Mouse (Mus musculus) heart, embryonic 13.5 days (tissue): ENCODE results near the gene Ablim2. TPM values are rescaled to one million over a fixed set of nuclear protein-coding genes. Genes with fewer than 3 reads are reported as not detected.

Experiments used
- ATAC-seq: fragments of 200-750 bp; cut with Nextera tagmentation; 2 replicates; pipeline ENCODE4 v1.8.0; 2017; ENCODE audit warnings: moderate TSS enrichment; ENCODE audit not compliant: insufficient number of reproducible peaks, low FRiP score, low TSS enrichment; ENCODE audit errors: extremely low read depth
- H3K27ac ChIP-seq: fragments of 300-500 bp; sonication (generic); replicated peaks from 2 replicates; pipeline ENCODE4 v1.5.1; 2015; ENCODE audit warnings: moderate library complexity, mild to moderate bottlenecking, inconsistent platforms
- H3K27me3 ChIP-seq: fragments of 300-500 bp; sonication (generic); replicated peaks from 2 replicates; pipeline ENCODE4 v1.6.1; 2015; ENCODE audit warnings: mild to moderate bottlenecking, inconsistent platforms
- H3K36me3 ChIP-seq: fragments of 300-500 bp; sonication (generic); 2 replicates; pipeline ENCODE4 v1.6.1; 2015; ENCODE audit warnings: mild to moderate bottlenecking, inconsistent platforms
- H3K4me1 ChIP-seq: fragments of 300-500 bp; sonication (generic); 2 replicates; pipeline ENCODE4 v1.6.1; 2015; ENCODE audit warnings: inconsistent platforms
- H3K4me2 ChIP-seq: fragments of 300-500 bp; sonication (generic); 2 replicates; pipeline ENCODE4 v1.6.1; 2015; ENCODE audit warnings: inconsistent platforms, mild to moderate bottlenecking, moderate library complexity
- H3K4me3 ChIP-seq: fragments of 300-500 bp; sonication (generic); 2 replicates; pipeline ENCODE4 v1.5.1; 2015; ENCODE audit warnings: moderate library complexity, mild to moderate bottlenecking, inconsistent platforms
- H3K9ac ChIP-seq: fragments of 300-500 bp; sonication (generic); 2 replicates; pipeline ENCODE4 v1.6.1; 2015; ENCODE audit warnings: inconsistent platforms, mild to moderate bottlenecking, moderate library complexity
- H3K9me3 ChIP-seq: fragments of 300-500 bp; sonication (generic); 2 replicates; pipeline ENCODE4 v1.6.1; 2016; ENCODE audit warnings: inconsistent platforms
- WGBS: fragments of 180-500 bp; shearing (Covaris S2); methylation state at CpG from one replicate; pipeline ENCODE4 v1.1.7; 2015; ENCODE audit warnings: mixed read lengths; 5-methylcytosine and 5-hydroxymethylcytosine counted together
- polyA plus RNA-seq: library from polyadenylated mRNA; unstranded; fragments of >200 nt; fragmentation: Nextera tagmentation; extraction: Ambion mirVana; gene quantifications from 2 replicates; pipeline ENCODE4 v1.2.1, GENCODE M21; 2015

Ablim2 gene
- polyA plus RNA-seq, 1 experiment from 2014 or later = 5.1 TPM

DNA sequence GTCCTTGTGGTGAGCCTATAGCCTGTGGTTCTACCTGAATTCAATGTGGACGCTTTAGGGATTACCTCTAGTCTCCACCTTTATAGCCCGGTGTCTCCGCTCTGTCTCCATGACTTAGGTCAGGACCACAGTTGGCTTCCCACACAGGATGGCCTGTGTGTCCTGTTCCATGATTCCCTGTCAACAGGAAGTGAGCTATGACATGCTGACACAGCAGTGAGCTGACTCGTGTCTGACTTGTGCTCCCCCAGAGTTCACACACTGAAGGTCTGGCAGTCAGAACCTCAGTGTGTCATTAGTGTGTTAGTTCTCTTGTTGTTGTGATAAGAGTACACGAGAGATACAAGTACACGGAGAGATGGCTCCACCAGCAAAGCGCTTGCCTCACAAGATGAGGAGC is 6.7 kb upstream of the Ablim2 start:
- H3K4me1 ChIP-seq = no peaks in the 10 kb centered on the region
- WGBS = 62% methylated on average over 7 of the region's 7 CpGs
- H3K36me3 ChIP-seq = no peaks in the 10 kb centered on the region
- ATAC-seq = no peak
- no peaks in the 10 kb centered on the region for H3K9me3 ChIP-seq
- H3K9ac ChIP-seq = no peak overlapping the region
- no peak overlapping the region for H3K4me3 ChIP-seq
- peaks cover 12% of the 10 kb centered on the region for H3K27me3 ChIP-seq
- no peak overlapping the region for H3K27ac ChIP-seq
- no peak overlapping the region for H3K4me2 ChIP-seq

DNA sequence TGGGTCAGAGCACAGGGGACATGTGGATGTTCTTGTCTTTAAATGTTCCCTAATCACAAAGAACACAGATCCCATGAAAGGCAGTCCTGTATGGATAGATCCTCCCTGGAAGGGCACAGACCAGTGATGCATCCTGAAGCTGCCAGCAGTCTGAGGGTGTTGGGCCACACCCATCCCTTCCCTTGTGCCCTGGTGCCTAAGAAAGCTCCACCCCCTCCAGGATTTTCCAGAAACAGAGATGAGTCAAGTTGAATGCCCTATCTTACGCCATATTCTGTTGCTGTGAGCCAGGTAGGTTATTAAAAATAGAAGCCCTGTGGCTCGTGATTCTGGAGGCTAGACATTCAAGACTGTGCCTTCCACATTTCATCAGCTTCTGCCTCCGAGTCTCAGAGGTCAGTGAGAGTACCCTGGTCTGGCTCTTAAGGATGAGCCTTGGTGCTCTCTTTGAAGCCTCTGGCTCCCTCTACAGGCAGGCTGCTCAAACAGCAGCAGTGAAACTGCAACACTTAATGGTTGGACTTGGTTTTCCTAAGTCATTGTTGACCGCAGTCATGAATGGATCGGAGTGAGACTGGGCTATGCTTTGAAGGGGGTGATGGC is 2.4 kb upstream of the Ablim2 start:
- Histone ChIP-seq H3K9ac (no peak overlapping the region), H3K27me3 (peaks cover 49% of the 10 kb centered on the region), H3K4me2 (no peak overlapping the region), H3K27ac (no peak overlapping the region), H3K4me3 (no peak overlapping the region), H3K4me1 (peaks cover 12% of the 10 kb centered on the region), H3K9me3 (no peaks in the 10 kb centered on the region), H3K36me3 (no peaks in the 10 kb centered on the region)
- no peak for ATAC-seq
- 27% methylated on average over 5 of the region's 5 CpGs for WGBS

- WGBS = 65% methylated on average over 4 of the region's 4 CpGs
- no peak for ATAC-seq
- peaks cover 57% of the 10 kb centered on the region for H3K27me3 ChIP-seq
These were observed 1.7 kb upstream of the Ablim2 start for GRCm38 (mm10) chr5:35756020-35756419.

GRCm38 (mm10) chr5:35756997-35757638 is 562 bp upstream of the Ablim2 start:
- H3K9me3 ChIP-seq = no peaks in the 10 kb centered on the region
- H3K4me3 ChIP-seq = peak overlapping the region; percentile 76
- H3K4me1 ChIP-seq = peaks cover 16% of the 10 kb centered on the region
- H3K36me3 ChIP-seq = no peaks in the 10 kb centered on the region
- peak overlapping the region; percentile 70 for H3K9ac ChIP-seq
- 18% methylated on average over 24 of the region's 26 CpGs for whole genome bisulfite sequencing
- ATAC-seq = no peak
- H3K4me2 ChIP-seq = peak overlapping the region; percentile 100
- H3K27ac ChIP-seq = no peak overlapping the region
- peaks cover 68% of the 10 kb centered on the region for H3K27me3 ChIP-seq

More at GRCm38 (mm10) chr5:35756020-35756419, 1.7 kb upstream of the Ablim2 start:
- Histone ChIP-seq H3K27ac (no peak overlapping the region), H3K9me3 (no peaks in the 10 kb centered on the region), H3K36me3 (no peaks in the 10 kb centered on the region), H3K4me3 (no peak overlapping the region), H3K4me1 (peaks cover 12% of the 10 kb centered on the region), H3K4me2 (no peak overlapping the region), H3K9ac (peak overlapping the region; percentile 7; the same call in 1 of the 2 replicates)

GRCm38 (mm10) chr5:35758081-35759053 is 687 bp downstream of the Ablim2 start:
- peaks cover 76% of the 10 kb centered on the region for H3K27me3 ChIP-seq
- 2% methylated on average over 40 of the region's 40 CpGs for WGBS
- ATAC-seq = peak; percentile 2; the same call in 1 of the 2 replicates

DNA sequence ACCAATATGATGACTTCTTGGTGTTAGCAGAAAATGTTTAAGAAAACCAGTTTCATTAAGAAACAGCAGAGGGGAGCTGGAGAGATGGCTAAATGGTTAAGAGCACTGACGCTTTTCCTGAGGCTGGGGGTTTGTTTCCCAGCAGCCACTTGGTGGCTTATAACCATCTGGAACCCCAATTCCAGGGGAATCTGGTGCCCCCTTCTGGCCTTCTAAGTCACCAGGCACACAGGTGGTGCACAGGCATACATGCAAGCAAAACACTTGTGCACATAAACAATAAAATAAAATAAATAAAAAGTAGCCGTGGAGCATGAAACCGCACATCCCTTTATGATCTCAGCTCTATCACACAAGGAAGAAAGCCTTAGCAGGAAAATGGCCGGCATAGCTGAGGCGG is 3.6 kb downstream of the Ablim2 start:
- Histone ChIP-seq H3K9me3 (no peaks in the 10 kb centered on the region), H3K27me3 (peaks cover 74% of the 10 kb centered on the region)
- 76% methylated on average over 5 of the region's 5 CpGs for WGBS

More at GRCm38 (mm10) chr5:35758081-35759053, 687 bp downstream of the Ablim2 start:
- Histone ChIP-seq H3K4me1 (peaks cover 26% of the 10 kb centered on the region), H3K4me3 (peak overlapping the region; percentile 76), H3K36me3 (no peaks in the 10 kb centered on the region), H3K9ac (peak overlapping the region; percentile 81), H3K27ac (no peak overlapping the region), H3K9me3 (no peaks in the 10 kb centered on the region), H3K4me2 (peak overlapping the region; percentile 100)

GRCm38 (mm10) chr5:35762388-35762787 is 4.7 kb downstream of the Ablim2 start:
- H3K9me3 ChIP-seq = no peaks in the 10 kb centered on the region
- peaks cover 56% of the 10 kb centered on the region for H3K4me1 ChIP-seq
- no peak for ATAC-seq
- H3K4me2 ChIP-seq = no peak overlapping the region
- H3K27ac ChIP-seq = 0 out of 2 replicates have a peak overlapping the region, but pooled peaks have one; percentile 15
- H3K36me3 ChIP-seq = no peaks in the 10 kb centered on the region
- 49% methylated on average over 5 of the region's 5 CpGs for WGBS
- 0 out of 2 replicates have a peak overlapping the region, but pooled peaks have one; percentile 1 for H3K9ac ChIP-seq
- H3K27me3 ChIP-seq = peaks cover 66% of the 10 kb centered on the region
- no peak overlapping the region for H3K4me3 ChIP-seq

More for the DNA sequence above, 3.6 kb downstream of the Ablim2 start:
- Histone ChIP-seq H3K4me3 (no peak overlapping the region), H3K27ac (no peak overlapping the region), H3K4me2 (no peak overlapping the region), H3K36me3 (no peaks in the 10 kb centered on the region), H3K9ac (no peak overlapping the region), H3K4me1 (peaks cover 51% of the 10 kb centered on the region)
- ATAC-seq = no peak

GRCm38 (mm10) chr5:35762850-35763249 is 5.2 kb downstream of the Ablim2 start:
- WGBS = 75% methylated on average over 10 of the region's 10 CpGs
- Histone ChIP-seq H3K27me3 (peaks cover 64% of the 10 kb centered on the region), H3K27ac (0 out of 2 replicates have a peak overlapping the region, but pooled peaks have one; percentile 15), H3K4me1 (peaks cover 61% of the 10 kb centered on the region), H3K36me3 (no peaks in the 10 kb centered on the region), H3K9ac (0 out of 2 replicates have a peak overlapping the region, but pooled peaks have one; percentile 1), H3K9me3 (no peaks in the 10 kb centered on the region), H3K4me3 (no peak overlapping the region), H3K4me2 (no peak overlapping the region)
- no peak for ATAC-seq

DNA sequence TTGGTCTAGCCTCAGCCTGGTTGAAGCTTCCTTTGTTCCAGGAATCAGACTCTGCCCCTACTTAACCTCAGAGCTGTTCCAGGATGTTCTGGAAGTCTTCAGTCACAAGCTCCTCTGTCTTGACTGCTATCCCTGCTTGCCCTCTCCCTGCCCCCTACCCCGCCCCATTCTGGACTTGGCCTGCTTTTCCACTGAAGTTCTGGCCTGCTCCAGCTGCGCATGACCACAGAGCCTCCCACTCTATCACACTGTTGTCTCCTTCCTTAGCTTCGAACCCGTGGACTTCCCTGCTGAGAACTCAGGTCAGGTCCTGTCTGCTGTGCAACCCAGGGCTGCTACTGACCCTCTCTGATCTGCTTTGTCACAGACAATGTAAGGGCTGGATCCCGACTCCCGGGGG is 8.2 kb downstream of the Ablim2 start:
- Histone ChIP-seq H3K9ac (no peak overlapping the region), H3K9me3 (no peaks in the 10 kb centered on the region), H3K4me3 (no peak overlapping the region), H3K27ac (no peak overlapping the region), H3K27me3 (peaks cover 33% of the 10 kb centered on the region), H3K4me2 (no peak overlapping the region), H3K4me1 (peaks cover 79% of the 10 kb centered on the region), H3K36me3 (no peaks in the 10 kb centered on the region)
- WGBS = 70% methylated on average over 6 of the region's 6 CpGs
- no peak for ATAC-seq

DNA sequence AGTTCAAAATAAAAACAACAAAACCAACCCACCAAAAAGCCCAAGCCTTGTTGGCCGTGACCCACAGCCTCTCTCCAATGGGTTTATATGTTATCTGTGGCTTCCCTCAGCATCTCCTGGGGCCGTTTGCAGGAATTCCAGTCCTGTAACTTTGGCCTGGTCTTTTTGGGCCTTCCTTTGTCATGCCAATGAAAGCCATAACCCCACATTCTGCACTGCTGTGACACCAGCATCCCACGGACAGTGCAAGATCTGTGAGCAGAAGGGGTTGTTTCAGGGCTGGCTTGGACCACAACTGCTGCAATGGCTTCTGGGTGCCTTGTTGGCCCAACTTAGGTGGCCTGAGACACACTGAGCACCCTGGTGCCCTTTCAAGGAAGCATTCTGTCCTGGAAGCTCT is 10.8 kb downstream of the Ablim2 start:
- Histone ChIP-seq H3K36me3 (no peaks in the 10 kb centered on the region), H3K9ac (peak overlapping the region; percentile 60; the same call in 1 of the 2 replicates), H3K4me3 (no peak overlapping the region), H3K27ac (peak overlapping the region; percentile 48), H3K9me3 (no peaks in the 10 kb centered on the region), H3K27me3 (peaks cover 7% of the 10 kb centered on the region; the same call in 1 of the 2 replicates), H3K4me2 (no peak overlapping the region), H3K4me1 (peaks cover 90% of the 10 kb centered on the region)
- ATAC-seq = no peak
- 54% methylated on average over 3 of the region's 3 CpGs for WGBS

DNA sequence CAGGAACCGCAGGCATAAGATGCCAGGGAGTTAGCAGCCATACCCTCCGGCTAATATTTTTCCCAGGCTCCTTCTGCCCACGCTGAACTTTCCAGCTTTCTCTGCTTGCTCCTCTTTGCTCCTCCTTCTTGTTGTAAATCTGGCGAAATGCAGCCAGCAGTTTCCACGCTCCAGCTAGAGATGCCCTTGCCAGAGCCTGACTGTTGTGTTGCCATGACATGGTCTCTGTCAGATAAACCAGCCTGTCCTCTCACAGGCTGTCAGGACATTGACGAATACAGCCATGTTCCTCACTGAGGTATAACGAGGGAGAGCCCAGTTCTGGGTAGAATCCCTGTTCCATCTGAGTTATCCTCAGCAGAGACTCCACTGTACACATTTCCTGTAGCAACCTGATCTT is 11.3 kb downstream of the Ablim2 start:
- ATAC-seq = no peak

More for the DNA sequence above, 11.3 kb downstream of the Ablim2 start:
- Histone ChIP-seq H3K4me1 (peaks cover 90% of the 10 kb centered on the region), H3K4me3 (no peak overlapping the region), H3K27ac (no peak overlapping the region), H3K9ac (no peak overlapping the region), H3K27me3 (0 out of 2 replicates have a peak, but pooled peaks cover 2% of the 10 kb centered on the region), H3K4me2 (no peak overlapping the region), H3K9me3 (no peaks in the 10 kb centered on the region), H3K36me3 (no peaks in the 10 kb centered on the region)
- 68% methylated on average over 7 of the region's 7 CpGs for WGBS
